In genomic region chr10:18904108-18904507, GRCm38 (mm10) we compare ENCODE assay signal across 8 mouse cellular contexts. TPM values are rescaled to one million over a fixed set of nuclear protein-coding genes. Genes with fewer than 3 reads are reported as not detected.
DNase-seq lines count a peak whose midpoint lies in the region; ATAC-seq and TF ChIP-seq lines count a peak whose summit lies in the region.

No protein-coding gene starts in this region.

- H3K4me3 ChIP-seq in midbrain, embryonic 10.5 days: no peak overlapping the region
- H3K4me3 ChIP-seq in midbrain, embryonic 15.5 days: no peak overlapping the region
- no peak overlapping the region for H3K4me3 ChIP-seq in bone marrow macrophage, adult 2 months (ENCODE audit: insufficient read depth, low read length)
- H3K4me3 ChIP-seq in forebrain, embryonic 14.5 days (ENCODE audit: low read depth, low read length): no peak overlapping the region
- H3K4me3 ChIP-seq in liver, postnatal 0 days (ENCODE audit: low read depth, low read length): no peak overlapping the region

- no peak overlapping the region for H3K27ac ChIP-seq in midbrain, embryonic 10.5 days (replicated peaks)
- H3K27ac ChIP-seq in midbrain, embryonic 15.5 days: no peak overlapping the region
- no peak overlapping the region for H3K27ac ChIP-seq in bone marrow macrophage, adult 2 months (ENCODE audit: insufficient read depth, low read depth, low read length)
- H3K27ac ChIP-seq in forebrain, embryonic 14.5 days (ENCODE audit: low read depth, low read length): no peak overlapping the region
- H3K27ac ChIP-seq in liver, postnatal 0 days (ENCODE audit: low read depth): no peak overlapping the region

- TF ChIP-seq CTCF in bone marrow macrophage, adult 2 months (IDR thresholded peaks at IDR 0.05; ENCODE audit: low read depth, low read length): peak; percentile 91
- peak; percentile 92 for TF ChIP-seq CTCF in liver, postnatal 0 days (IDR thresholded peaks at IDR 0.05; ENCODE audit: low read depth)

- no peaks in the 10 kb centered on the region for H3K4me1 ChIP-seq in midbrain, embryonic 10.5 days
- H3K4me1 ChIP-seq in midbrain, embryonic 15.5 days: no peaks in the 10 kb centered on the region
- H3K4me1 ChIP-seq in bone marrow macrophage, adult 2 months (ENCODE audit: control insufficient read depth, insufficient read depth, low read length): no peaks in the 10 kb centered on the region
- H3K4me1 ChIP-seq in forebrain, embryonic 14.5 days (ENCODE audit: control insufficient read depth, insufficient read depth, low read length): no peaks in the 10 kb centered on the region
- no peaks in the 10 kb centered on the region for H3K4me1 ChIP-seq in liver, postnatal 0 days (ENCODE audit: insufficient read depth)

- TF ChIP-seq EP300 in liver, postnatal 0 days (IDR thresholded peaks at IDR 0.05; ENCODE audit: low read depth): no peak

- no peaks in the 10 kb centered on the region for H3K36me3 ChIP-seq in midbrain, embryonic 10.5 days
- H3K36me3 ChIP-seq in midbrain, embryonic 15.5 days (replicated peaks): no peaks in the 10 kb centered on the region
- H3K36me3 ChIP-seq in forebrain, embryonic 14.5 days (ENCODE audit: control insufficient read depth, insufficient read depth, low read length): no peaks in the 10 kb centered on the region
- no peaks in the 10 kb centered on the region for H3K36me3 ChIP-seq in liver, postnatal 0 days (replicated peaks; ENCODE audit: insufficient read depth, low read length)

- no peak for ATAC-seq in midbrain, embryonic 15.5 days (replicated peaks)
- no peak for ATAC-seq in forebrain, embryonic 14.5 days
- ATAC-seq in liver, postnatal 0 days: no peak

- DNase-seq in adrenal gland, adult 18-20 months (ENCODE audit: low spot score in 2 of 2): peak; percentile 55 to 57
- DNase-seq in adrenal gland, postnatal 4 days (ENCODE audit: low spot score in 2 of 2): no peak
- peak; percentile 36 for DNase-seq in midbrain, embryonic 10.5 days (ENCODE audit: low spot score)
- peak; percentile 33 for DNase-seq in forebrain, embryonic 14.5 days (ENCODE audit: low spot score)
- DNase-seq in liver, postnatal 0 days: peak; percentile 58
- DNase-seq in spleen, postnatal 10 days (ENCODE audit: low spot score in 2 of 2): peak; percentile 20 to 65

- no peaks in the 10 kb centered on the region for H3K27me3 ChIP-seq in midbrain, embryonic 10.5 days (ENCODE audit: low read depth, poor library complexity, severe bottlenecking)
- no peaks in the 10 kb centered on the region for H3K27me3 ChIP-seq in midbrain, embryonic 15.5 days (replicated peaks)
- H3K27me3 ChIP-seq in forebrain, embryonic 14.5 days (replicated peaks; ENCODE audit: control insufficient read depth, insufficient read depth, low read length): no peaks in the 10 kb centered on the region
- no peaks in the 10 kb centered on the region for H3K27me3 ChIP-seq in liver, postnatal 0 days (ENCODE audit: insufficient read depth, low read length)

- TF ChIP-seq POLR2A in bone marrow macrophage, adult 2 months (IDR thresholded peaks at IDR 0.05; ENCODE audit: borderline replicate concordance, low read depth, low read length): no peak

- 28% methylated on average over 6 of the region's 6 CpGs for WGBS in midbrain, embryonic 10.5 days
- WGBS in midbrain, embryonic 15.5 days: 29% methylated on average over 6 of the region's 6 CpGs
- 28% methylated on average over 6 of the region's 6 CpGs for WGBS in forebrain, embryonic 14.5 days
- 15% methylated on average over 6 of the region's 6 CpGs for WGBS in liver, postnatal 0 days (ENCODE audit: insufficient replicate concordance)

- H3K9ac ChIP-seq in midbrain, embryonic 15.5 days: no peak overlapping the region
- H3K9ac ChIP-seq in forebrain, embryonic 14.5 days (ENCODE audit: low read length): no peak overlapping the region
- H3K9ac ChIP-seq in liver, postnatal 0 days (replicated peaks): no peak overlapping the region

- H3K9me3 ChIP-seq in midbrain, embryonic 10.5 days (replicated peaks): no peaks in the 10 kb centered on the region
- H3K9me3 ChIP-seq in midbrain, embryonic 15.5 days: no peaks in the 10 kb centered on the region
- no peaks in the 10 kb centered on the region for H3K9me3 ChIP-seq in forebrain, embryonic 14.5 days (replicated peaks; ENCODE audit: control insufficient read depth, low read length)
- no peaks in the 10 kb centered on the region for H3K9me3 ChIP-seq in liver, postnatal 0 days (ENCODE audit: low read length)

- H3K4me2 ChIP-seq in midbrain, embryonic 15.5 days: no peak overlapping the region
- H3K4me2 ChIP-seq in forebrain, embryonic 14.5 days (ENCODE audit: low read length): no peak overlapping the region
- no peak overlapping the region for H3K4me2 ChIP-seq in liver, postnatal 0 days (ENCODE audit: low read depth, low read length)

RNA-seq across cellular contexts. Expression of gene Perp, which starts 59.3 kb away (rescaled TPM):
- total RNA-seq in adrenal gland, adult 18-20 months (2021): 1 to 10 TPM; 2.6 to 3.4 TPM
- 1 to 10 TPM; 5.7 to 7.1 TPM for total RNA-seq in adrenal gland, postnatal 4 days (2021)
- 10.6 TPM in 2 replicates for polyA plus RNA-seq in midbrain, embryonic 10.5 days (2016; fragmentation: Nextera tagmentation; extraction: Ambion mirVana)
- 7.6 and 11.7 TPM in 2 replicates for polyA plus RNA-seq in midbrain, embryonic 15.5 days (2015; fragmentation: Nextera tagmentation; extraction: Ambion mirVana)
- polyA plus RNA-seq in bone marrow macrophage, adult 2 months (2012; ENCODE audit: insufficient read depth, insufficient read length, missing spikeins): not detected in 2 replicates
- 4.0 and 5.8 TPM in 2 replicates for polyA plus RNA-seq in forebrain, embryonic 14.5 days (2014; fragmentation: Nextera tagmentation; extraction: Ambion mirVana)
- polyA plus RNA-seq in liver, postnatal 0 days (2015; fragmentation: Nextera tagmentation; extraction: Ambion mirVana): 68.3 and 68.7 TPM in 2 replicates

Comparison
In these comparisons a context has a peak if more than half of its experiments do, and no peak if none do; other contexts are left out.
1. DNase-seq: peak in adrenal gland, adult 18-20 months (2 of 2), midbrain, embryonic 10.5 days (single experiment), forebrain, embryonic 14.5 days (single experiment), liver, postnatal 0 days (single experiment) and spleen, postnatal 10 days (2 of 2); none in adrenal gland, postnatal 4 days (0 of 2).